Mouse (Mus musculus): ENCODE measurements around the gene Slc44a3.

DNA sequence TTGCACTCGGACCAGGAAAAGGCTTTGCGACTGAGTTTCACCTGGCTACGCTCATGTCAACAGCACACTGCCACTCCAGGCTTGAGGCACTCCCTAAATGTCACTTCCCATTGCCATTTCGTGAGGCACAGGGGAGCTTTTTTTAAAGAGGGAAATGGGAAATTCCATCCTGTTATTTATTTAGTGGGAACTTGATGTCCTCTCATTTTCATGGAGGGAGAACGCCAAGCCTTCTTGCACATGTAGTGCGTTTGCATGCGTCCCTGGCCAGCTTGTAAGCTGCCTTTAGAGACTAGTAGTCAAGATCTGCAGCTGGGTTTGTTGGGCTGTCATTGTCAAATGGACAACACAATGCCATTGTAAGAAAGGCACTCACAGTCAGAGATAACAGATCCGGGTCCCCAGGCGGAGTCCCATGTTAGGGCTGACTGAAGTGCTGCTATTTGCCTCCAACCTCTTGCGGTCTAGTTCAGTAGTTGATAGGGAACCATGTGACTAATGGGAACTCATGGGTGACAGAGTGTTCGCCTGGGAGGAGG is 92.5 kb downstream of the Slc44a3 start:
- TF ChIP-seq CTCF (IDR thresholded peaks at IDR 0.05; ENCODE audit: borderline replicate concordance, insufficient read depth, low read depth, low read length) (no peak), POLR2A (IDR thresholded peaks at IDR 0.05; ENCODE audit: borderline replicate concordance, insufficient read depth, low read length) (no peak)
